Mouse (Mus musculus): ENCODE measurements around the gene Zfp341. TPM values are rescaled to one million over a fixed set of nuclear protein-coding genes. Genes with fewer than 3 reads are reported as not detected.

The Zfp341 gene
- total RNA-seq, 2 experiments from 2014 or later: 1.3 to 3.8 TPM

- no peak for ATAC-seq (replicated peaks; ENCODE audit: low FRiP score, poor library complexity, severe bottlenecking)
Observed at GRCm38 (mm10) chr2:154659070-154659469, 46.0 kb downstream of the Zfp341 start.

GRCm38 (mm10) chr2:154659531-154660074, 46.5 kb downstream of the Zfp341 start:
- ATAC-seq (replicated peaks; ENCODE audit: low FRiP score, poor library complexity, severe bottlenecking): no peak

GRCm38 (mm10) chr2:154668680-154669079, 55.6 kb downstream of the Zfp341 start:
- no peak for ATAC-seq (replicated peaks; ENCODE audit: low FRiP score, poor library complexity, severe bottlenecking)

- ATAC-seq (replicated peaks; ENCODE audit: low FRiP score, poor library complexity, severe bottlenecking): no peak; the same call in 1 of the 2 replicates
Observed at GRCm38 (mm10) chr2:154670106-154670505, 57.0 kb downstream of the Zfp341 start.

GRCm38 (mm10) chr2:154670741-154671140, 57.6 kb downstream of the Zfp341 start:
- ATAC-seq (replicated peaks; ENCODE audit: low FRiP score, poor library complexity, severe bottlenecking): no peak

- ATAC-seq (replicated peaks; ENCODE audit: low FRiP score, poor library complexity, severe bottlenecking): no peak
Observed at GRCm38 (mm10) chr2:154674008-154674407, 60.9 kb downstream of the Zfp341 start.

- peak; percentile 60; the same call in 1 of the 2 replicates for ATAC-seq (replicated peaks; ENCODE audit: low FRiP score, poor library complexity, severe bottlenecking)
Observed at GRCm38 (mm10) chr2:154676653-154677609, 63.8 kb downstream of the Zfp341 start.

GRCm38 (mm10) chr2:154677651-154678139, 64.6 kb downstream of the Zfp341 start:
- ATAC-seq (replicated peaks; ENCODE audit: low FRiP score, poor library complexity, severe bottlenecking): no peak

- no peak for ATAC-seq (replicated peaks; ENCODE audit: low FRiP score, poor library complexity, severe bottlenecking)
Observed at GRCm38 (mm10) chr2:154678995-154679394, 65.9 kb downstream of the Zfp341 start.

- no peak for ATAC-seq (replicated peaks; ENCODE audit: low FRiP score, poor library complexity, severe bottlenecking)
Observed at GRCm38 (mm10) chr2:154680337-154680736, 67.2 kb downstream of the Zfp341 start.

GRCm38 (mm10) chr2:154680941-154681340, 67.8 kb downstream of the Zfp341 start:
- no peak for ATAC-seq (replicated peaks; ENCODE audit: low FRiP score, poor library complexity, severe bottlenecking)

- ATAC-seq (replicated peaks; ENCODE audit: low FRiP score, poor library complexity, severe bottlenecking): no peak
Observed at GRCm38 (mm10) chr2:154682712-154683111, 69.6 kb downstream of the Zfp341 start.

GRCm38 (mm10) chr2:154684901-154685470, 71.9 kb downstream of the Zfp341 start:
- no peak for ATAC-seq (replicated peaks; ENCODE audit: low FRiP score, poor library complexity, severe bottlenecking)

GRCm38 (mm10) chr2:154685772-154686171, 72.7 kb downstream of the Zfp341 start:
- no peak for ATAC-seq (replicated peaks; ENCODE audit: low FRiP score, poor library complexity, severe bottlenecking)

- no peak for ATAC-seq (replicated peaks; ENCODE audit: low FRiP score, poor library complexity, severe bottlenecking)
Observed at GRCm38 (mm10) chr2:154686819-154687218, 73.7 kb downstream of the Zfp341 start.

GRCm38 (mm10) chr2:154689391-154689790, 76.3 kb downstream of the Zfp341 start:
- no peak for ATAC-seq (replicated peaks; ENCODE audit: low FRiP score, poor library complexity, severe bottlenecking)

GRCm38 (mm10) chr2:154690959-154691358, 77.9 kb downstream of the Zfp341 start:
- ATAC-seq (replicated peaks; ENCODE audit: low FRiP score, poor library complexity, severe bottlenecking): no peak

GRCm38 (mm10) chr2:154693186-154693940, 80.3 kb downstream of the Zfp341 start:
- no peak for ATAC-seq (replicated peaks; ENCODE audit: low FRiP score, poor library complexity, severe bottlenecking)

- no peak for ATAC-seq (replicated peaks; ENCODE audit: low FRiP score, poor library complexity, severe bottlenecking)
Observed at GRCm38 (mm10) chr2:154693941-154694256, 80.8 kb downstream of the Zfp341 start.

GRCm38 (mm10) chr2:154695690-154696089, 82.6 kb downstream of the Zfp341 start:
- ATAC-seq (replicated peaks; ENCODE audit: low FRiP score, poor library complexity, severe bottlenecking): no peak

All from erythroid progenitor cell, adult 5-6 weeks (primary cell).